Mouse (Mus musculus) left cerebral cortex, postnatal 4 days (tissue): ENCODE measurements around the gene Opalin. TPM values are rescaled to one million over a fixed set of nuclear protein-coding genes. Genes with fewer than 3 reads are reported as not detected.

Experiments
- DNase-seq: peaks from one replicate; pipeline ENCODE4 v3.0.0-alpha.2; 2022
- intact Hi-C: fragments of 180-260 bp; cut with DNase I; formaldehyde crosslinking; loops from one replicate; pipeline ENCODE4 v1.15.1; 2025
- total RNA-seq, 2 experiments: library from RNA; stranded (reverse); gene quantifications; 2 replicates each; pipeline ENCODE4 v1.2.3; 2021

Opalin gene
- not detected for total RNA-seq

DNA sequence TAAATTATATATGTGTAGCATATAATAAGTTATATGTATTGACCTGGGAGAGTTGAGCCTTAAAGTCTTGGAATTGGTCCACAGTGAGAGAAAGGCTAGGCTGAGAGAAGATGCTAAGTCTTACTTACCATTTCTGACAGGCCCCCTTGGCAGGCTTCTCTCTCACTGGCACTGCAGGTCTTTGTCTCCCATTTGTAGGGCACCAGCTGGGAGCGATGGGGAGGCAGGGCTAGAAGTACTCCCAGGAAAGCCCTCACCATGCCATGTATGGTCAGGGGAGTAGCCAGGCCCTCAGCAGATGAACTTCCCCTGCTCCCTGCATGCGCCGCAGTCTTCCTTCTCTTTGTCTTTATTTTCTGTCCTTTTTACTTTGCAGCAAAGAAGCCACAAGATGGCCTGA, at the start of gene Opalin:
TSS of gene Opalin (minus strand) at position 208 of the 400 bp plus-strand sequence.
- no peak for DNase-seq

DNA sequence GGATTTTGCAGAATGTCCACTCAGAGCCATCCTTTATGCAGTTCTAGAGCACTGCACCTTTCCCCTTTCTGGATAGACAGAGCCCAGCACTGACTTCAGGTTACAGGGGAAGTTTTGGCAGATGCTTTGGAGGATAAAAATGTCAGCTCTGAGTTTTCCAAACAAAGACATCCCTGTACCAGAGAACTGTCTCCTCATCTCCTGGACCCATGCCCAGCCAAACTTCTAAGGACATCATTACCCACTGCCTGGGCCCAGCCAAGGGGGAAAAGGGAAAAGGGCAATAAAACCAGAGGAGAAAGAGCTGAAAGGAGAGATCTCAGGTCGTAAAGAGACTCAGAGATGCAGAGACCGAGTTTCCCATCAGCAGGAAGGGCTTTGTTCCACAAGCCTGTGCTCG, 46.1 kb upstream of the Opalin start:
- no peak for DNase-seq
- intact Hi-C loops: no loop called here

More for the DNA sequence above, at the start of gene Opalin:
- intact Hi-C loops: no loop called here

DNA sequence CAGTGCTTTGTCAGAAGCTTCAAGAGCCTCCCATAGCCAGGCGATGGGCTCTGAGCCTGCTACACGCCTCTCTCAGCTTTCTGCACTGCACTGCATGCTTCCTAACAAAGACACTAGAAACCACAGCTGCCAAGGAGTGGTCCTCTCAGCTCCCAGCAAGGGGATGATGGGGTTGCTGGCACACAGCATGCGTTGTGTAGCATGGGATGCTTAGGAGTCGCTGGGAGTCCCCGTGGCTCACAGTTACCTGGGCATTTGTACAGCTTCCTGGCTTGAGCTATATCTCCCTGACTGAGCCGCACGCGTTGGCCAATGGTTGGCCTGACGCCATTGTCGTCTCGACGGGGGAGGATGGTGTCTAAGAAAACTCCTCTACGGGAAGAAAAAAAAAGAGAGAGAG, 43.0 kb upstream of the Opalin start:
- intact Hi-C loops: no loop called here
- DNase-seq: peak; percentile 48

DNA sequence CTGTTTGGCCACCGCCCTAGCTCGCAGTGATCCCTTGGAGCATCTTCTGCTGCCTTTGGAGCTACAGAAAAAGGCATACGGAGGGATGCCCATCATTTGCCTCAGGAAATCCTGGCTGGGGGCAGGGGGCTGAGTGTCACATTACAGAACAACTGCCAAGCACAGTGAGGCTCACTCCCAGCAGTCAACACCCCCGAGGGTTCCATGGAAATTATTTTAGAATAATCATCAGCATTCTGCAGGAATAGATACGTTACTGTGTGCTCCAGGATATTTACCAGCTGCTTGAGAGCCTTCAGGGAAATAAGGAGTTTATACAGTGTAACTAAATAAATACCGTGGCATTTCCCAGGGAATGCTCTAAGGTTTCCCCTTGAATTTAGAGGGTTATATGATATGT, 41.4 kb upstream of the Opalin start:
- intact Hi-C loops: no loop called here
- no peak for DNase-seq

DNA sequence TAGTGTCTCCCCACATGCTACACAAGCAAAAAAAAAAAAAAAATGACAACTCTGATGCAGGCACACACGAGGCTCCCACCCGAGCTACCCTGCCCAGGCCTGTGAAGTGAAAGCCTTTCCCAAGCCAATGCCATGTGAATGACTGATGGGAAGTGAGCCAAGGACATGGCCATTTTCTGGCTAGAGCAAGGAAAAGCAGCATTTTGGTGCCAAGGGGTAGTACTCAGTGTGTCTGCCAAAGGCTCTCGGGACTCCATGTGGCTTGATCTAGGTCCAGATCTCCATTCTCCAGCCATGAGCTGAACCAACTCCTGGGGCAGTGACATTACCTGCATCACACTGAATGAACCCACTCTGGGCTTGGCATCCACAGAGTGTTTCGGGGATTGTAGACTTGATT, 40.4 kb upstream of the Opalin start:
- intact Hi-C loops: no loop called here

DNA sequence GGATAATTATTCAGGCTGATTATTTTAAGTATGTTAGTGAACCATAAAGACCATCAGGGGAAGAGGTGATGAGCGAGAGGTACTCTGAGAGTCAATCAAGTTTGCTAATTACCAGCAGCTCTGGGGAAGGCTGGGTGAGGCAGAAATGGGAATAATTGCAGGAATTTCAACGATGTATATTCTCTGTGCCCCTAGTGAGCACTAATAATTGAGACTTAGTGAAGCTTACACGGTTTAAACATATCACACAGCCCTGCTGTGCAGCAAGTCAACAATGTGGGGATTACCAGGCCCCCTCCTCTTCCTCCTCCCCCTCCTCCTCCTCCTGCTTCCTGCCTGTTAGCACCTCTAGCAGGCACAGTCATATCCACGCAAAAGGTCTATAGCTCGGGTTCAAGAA, 37.7 kb upstream of the Opalin start:
- no peak for DNase-seq
- intact Hi-C loops: no loop called here

More for the DNA sequence above, 40.4 kb upstream of the Opalin start:
- peak; percentile 75 for DNase-seq

DNA sequence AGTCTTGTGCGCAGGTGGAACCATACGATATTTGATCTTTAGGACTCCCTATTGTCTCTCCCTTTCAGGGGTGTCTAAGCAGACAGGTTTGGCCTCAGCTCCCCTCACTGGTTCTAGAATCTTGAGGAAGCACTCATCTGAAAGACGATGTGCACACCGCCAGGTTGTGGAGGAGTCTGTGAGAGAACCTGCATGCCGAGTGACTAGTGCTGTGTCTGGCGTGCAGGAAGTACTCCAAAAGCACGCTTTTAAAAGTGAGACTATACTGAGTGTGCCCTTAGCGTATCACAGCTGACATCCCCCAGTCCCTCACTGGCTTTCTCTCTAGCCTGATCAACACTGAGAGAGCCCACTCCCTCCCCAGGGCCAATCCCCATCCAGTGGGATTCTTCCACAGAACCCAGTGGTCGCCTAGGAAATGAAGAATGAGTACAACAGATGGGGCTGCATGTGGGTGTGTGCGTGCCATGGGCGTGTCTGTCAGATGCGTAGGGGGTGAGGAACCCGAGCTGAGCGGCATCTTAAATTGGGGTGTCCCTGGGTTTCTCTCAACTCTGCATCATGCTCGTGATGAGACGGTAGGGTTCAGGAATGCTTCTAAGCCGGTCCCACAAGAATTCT, 37.1 kb upstream of the Opalin start:
- no peak for DNase-seq
- intact Hi-C loops: no loop called here

DNA sequence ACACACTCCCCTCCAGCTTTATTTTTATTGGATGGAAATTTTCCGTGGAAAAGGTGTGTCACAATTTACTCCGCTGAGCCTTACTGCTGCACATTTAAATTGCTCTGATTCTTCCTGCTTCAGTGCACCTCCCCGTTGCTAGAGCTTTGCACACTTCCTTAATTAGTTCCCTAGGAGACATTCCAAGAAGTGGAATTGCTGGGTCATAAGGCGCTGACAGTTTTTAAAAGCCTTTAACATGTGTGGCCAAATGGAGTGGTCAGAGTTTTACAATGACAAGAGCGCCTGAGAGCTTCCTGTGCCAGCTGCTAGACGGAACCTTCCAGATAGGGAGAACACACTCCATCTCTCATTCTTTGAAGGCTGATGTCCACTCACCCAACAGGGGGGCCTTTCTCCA, 35.7 kb upstream of the Opalin start:
- no peak for DNase-seq
- intact Hi-C loops: no loop called here

DNA sequence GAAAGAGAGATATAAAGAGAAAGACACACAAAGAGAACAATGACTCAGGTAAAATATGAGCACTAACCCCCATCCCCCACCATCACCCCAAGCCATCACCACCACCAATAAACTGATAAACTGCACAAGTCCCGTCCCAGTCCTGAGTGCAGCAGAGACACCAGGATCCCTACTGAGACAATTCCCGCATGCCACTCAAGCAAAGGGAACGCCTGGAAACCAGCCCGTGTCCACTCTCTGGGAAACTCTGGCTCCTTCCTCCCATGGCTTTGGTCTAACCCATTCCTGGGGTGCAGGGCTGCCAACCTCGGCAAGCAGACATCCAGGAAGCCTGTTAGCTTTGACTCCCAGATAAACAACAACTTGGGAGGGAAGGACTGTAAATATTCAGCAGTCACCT, 33.1 kb upstream of the Opalin start:
- intact Hi-C loops: loop anchor here (5.0 kb wide), 1 partner anchor 97 kb away; the partner anchor contains the start of gene Tll2
- peak; percentile 37 for DNase-seq

DNA sequence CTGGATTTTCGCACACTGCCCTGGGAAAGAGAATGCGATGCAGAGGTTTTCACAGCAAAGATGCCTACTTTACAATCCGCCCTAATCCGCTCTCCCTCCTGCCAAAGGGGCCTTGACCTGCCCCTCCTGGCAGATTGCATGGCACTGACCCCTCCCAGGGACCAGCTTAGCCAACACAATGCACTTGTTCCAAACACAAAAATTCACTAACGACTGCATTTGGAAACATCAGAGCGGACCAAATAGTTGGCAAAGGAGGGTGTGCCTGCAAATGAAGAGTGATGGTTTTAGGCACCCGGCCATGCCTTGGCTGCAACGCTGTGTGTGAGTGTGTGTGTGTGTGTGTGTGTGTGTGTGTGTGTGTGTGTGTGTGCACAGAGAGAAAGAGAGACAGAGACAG, 32.6 kb upstream of the Opalin start:
- intact Hi-C loops: loop anchor here (5.0 kb wide), 1 partner anchor 98 kb away; the partner anchor contains the start of gene Tll2
- DNase-seq: peak; percentile 64

DNA sequence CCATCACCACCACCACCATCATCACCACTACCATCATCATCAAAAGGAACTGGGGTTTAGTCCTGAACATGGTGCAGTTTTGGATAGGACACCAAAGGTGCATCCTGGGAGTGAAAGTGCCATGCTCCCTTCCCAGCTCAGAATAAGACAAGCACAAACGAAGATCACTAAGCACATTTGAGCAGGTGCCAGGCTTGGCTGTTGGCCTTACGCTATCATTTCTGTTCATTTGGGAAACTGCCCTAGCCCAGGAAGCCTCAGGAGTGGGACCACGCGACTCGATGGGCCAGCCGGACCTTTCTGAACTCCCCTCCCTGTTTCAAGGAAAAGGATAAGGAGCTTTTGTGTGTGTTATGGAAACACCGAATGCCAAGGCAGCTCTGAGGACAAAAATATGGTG, 31.8 kb upstream of the Opalin start:
- intact Hi-C loops: loop anchor here (5.0 kb wide), 1 partner anchor 99 kb away; the partner anchor contains the start of gene Tll2
- DNase-seq: peak; percentile 31

DNA sequence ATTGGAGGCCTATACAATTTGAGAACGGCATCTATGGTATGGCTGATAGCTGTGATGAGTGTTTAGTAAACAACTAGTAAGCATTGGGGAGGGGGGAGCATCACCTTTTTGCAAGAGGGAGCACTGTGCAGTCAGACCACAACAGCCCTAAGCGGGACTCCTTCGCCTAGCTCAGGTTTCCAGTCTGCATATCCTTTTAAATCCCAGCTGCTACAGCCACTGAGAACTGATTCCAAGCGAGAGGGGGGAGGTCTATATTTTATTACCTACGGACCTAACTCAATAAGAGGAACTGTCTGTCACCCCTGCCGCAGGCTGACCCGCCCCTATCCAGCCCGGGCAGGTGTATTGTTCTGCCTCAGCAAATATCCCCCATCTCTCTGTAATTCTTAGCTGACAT, 30.6 kb upstream of the Opalin start:
- intact Hi-C loops: loop anchor here (5.0 kb wide), 1 partner anchor 100 kb away; the partner anchor contains the start of gene Tll2
- no peak for DNase-seq

DNA sequence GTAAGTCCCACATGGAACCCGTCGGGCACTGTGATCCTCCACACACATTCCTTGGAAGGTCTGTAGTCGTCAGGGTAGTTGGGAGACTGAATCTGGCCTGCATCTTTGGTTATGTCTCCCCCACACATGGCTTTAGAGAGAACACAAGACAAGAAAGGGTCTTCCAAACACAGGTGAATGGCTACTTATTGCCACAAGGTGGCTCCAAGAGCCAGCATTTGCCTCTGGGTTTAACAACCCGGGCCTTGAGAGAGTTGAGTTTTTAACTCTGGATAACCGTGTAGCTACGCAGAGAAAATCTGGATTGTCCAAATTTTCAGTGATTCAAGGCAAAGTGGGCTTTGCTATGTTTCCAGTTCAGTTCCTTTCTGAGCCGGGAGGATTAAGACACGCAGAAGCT, 28.0 kb upstream of the Opalin start:
- intact Hi-C loops: loop anchor here (5.0 kb wide), 1 partner anchor 102 kb away; the partner anchor contains the start of gene Tll2
- no peak for DNase-seq

DNA sequence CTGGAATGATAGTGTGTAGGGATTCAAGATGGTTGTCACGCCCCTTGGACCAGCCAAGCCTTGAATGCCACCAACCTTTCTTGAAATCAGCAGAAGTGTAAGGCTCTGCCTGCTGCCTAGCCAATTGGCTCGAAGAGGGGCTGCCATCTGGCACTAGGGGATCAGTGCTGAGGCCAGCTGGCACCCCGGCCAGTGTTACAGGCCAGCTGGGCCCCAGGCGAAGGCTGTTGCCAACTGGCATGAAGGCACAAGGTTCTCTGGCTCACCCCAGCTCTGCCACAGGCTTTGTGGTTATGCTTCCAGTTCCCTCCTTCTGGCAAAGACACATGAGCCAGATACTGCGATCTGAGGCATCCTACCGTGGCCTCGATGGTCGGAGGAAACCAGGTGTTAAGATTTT, 24.5 kb upstream of the Opalin start:
- intact Hi-C loops: no loop called here
- DNase-seq: peak; percentile 94

DNA sequence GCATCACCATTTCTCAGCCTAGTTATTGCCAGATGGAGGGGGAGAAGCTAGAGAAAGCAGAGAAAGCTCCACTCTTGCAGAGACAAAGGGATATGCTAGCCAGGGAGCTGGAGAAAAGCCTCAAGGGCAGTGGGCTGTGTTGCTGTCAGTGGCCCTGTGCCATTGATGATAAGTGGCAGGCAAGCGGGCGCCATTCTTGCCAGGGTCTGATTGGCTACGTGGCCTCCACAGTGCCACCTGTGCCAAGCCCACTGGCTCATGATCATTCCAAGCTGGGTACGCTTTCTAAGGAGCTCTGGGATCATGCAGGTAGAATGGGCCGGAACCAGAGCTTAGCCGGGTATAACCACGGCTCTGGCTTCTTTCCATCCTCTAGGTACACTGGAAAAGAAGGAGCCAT, 23.9 kb upstream of the Opalin start:
- DNase-seq: peak; percentile 81
- intact Hi-C loops: no loop called here

DNA sequence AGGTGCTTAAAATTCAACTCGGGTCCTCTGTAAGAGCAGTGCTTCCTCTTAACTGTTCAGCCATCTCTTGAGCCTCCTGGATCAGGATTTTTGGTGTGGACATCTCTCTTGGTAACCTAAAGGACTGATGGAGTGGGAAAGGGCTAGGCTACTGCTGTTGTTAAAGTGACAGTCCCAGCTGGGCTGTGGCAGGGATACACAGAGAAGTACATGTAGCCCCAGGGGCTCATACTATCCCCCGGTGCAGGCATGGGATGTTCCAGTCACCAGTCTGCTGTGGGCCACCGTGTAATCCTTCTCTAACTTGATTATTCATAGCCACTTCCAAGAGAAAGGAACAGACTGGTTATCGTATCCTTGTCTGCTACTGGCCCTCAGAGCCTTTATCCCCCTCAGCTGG, 20.1 kb upstream of the Opalin start:
- intact Hi-C loops: no loop called here
- DNase-seq: peak; percentile 49

DNA sequence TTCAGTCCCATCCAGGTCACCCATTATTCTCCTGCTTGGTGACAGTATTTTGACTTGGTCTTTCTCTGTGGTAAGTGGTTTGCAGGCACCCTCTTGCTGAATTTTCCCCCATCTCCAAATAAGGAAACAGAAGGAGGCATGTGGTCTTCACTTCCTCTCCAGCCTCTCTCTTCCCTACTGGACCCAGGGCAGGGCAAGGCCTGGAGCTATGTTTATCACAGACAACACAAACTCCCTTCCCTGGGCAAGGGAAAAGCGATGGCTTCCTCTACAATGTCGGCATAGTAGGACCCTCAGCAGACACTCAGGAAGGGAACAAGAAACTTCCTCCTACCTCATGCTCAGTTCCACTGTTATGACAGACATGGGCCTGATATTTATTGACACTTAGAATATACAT, 15.0 kb upstream of the Opalin start:
- intact Hi-C loops: no loop called here
- DNase-seq: no peak

DNA sequence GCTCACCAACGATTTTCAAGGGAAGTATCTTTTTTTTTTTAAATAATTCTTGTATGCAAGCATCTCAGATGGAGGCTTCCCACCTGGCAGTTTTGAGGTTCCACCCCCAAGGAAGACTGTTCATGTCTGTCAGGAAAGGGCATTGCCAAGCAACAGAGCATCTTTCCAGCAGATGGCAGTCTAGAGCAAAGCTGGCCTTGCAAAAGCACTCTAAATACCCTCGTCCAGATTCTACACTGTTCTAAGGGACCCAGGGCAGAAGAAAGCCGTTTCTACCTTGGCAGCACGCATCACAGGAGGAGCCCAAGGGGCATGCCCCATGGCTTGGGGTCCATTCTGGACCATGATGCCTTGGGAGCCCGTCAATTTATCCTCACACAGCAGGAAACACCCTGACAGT, 12.9 kb upstream of the Opalin start:
- peak; percentile 65 for DNase-seq
- intact Hi-C loops: loop anchor here (5.0 to 10.0 kb wide), 2 partner anchors 157 to 675 kb away; no protein-coding TSS in a partner anchor

DNA sequence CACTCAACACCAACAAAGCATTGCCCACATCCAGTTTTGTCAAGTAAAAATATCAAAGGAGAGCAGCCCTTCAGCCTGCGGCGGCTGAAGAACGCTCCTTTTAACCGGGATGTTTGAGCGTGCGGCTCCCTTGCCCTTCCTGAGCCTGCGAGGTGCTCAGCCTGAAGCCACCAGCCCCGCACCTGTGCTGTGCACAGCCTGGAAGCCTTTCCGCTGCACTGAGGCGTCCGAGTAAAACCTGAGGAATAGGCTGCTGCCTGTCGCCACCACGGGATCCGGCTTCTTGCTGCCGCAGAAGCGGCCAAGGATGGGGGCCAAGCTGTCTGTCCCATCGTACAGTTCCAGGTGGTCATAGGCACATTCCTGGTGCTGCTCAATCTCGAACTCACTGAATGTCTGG, 11.6 kb upstream of the Opalin start:
- intact Hi-C loops: loop anchor here (5.0 to 10.0 kb wide), 2 partner anchors 159 to 676 kb away; no protein-coding TSS in a partner anchor

DNA sequence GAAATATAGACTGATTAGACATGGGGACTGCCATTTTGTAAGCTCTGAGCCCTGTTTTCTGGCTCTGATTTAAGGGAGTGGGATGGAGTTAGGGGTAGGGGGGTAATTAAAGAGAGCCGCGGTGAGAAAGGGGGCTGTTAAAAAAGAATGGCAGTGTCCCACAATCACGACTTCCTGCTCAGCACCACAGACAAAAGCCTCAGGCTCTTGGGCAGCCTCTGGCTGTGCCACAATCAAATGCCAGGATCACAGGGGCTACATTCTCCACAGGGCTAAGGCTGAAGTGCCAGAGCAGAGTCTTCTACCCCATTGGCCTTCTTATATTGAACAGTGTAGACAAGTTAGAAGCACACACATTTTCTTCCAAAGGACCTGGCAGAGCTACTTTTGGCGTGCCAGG, 11.0 kb upstream of the Opalin start:
- intact Hi-C loops: loop anchor here (5.0 to 10.0 kb wide), 2 partner anchors 159 to 677 kb away; no protein-coding TSS in a partner anchor

More for the DNA sequence above, 11.6 kb upstream of the Opalin start:
- DNase-seq: no peak

DNA sequence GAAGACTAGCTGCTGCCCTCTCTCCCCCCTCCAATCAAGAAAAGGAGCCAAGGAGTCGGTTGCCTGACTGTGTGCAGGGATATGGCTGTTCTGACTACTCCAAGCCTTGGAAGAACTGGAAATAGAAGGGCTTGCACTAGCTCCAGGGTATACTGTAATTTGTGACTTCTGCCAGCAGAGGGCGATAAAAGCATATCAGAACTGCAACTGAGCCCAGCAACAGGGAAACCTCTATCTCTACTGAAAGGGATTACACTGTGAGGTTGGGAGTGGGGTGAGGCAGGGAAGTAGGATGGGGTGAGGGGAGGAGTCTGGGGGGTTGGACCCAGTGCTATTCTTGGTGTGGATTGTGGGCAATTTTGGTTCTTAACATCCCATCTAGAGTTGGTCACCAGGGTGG, 9.8 kb upstream of the Opalin start:
- DNase-seq: peak; percentile 75
- intact Hi-C loops: loop anchor here (5.0 to 10.0 kb wide), 2 partner anchors 161 to 678 kb away; no protein-coding TSS in a partner anchor

More for the DNA sequence above, 11.0 kb upstream of the Opalin start:
- DNase-seq: no peak

DNA sequence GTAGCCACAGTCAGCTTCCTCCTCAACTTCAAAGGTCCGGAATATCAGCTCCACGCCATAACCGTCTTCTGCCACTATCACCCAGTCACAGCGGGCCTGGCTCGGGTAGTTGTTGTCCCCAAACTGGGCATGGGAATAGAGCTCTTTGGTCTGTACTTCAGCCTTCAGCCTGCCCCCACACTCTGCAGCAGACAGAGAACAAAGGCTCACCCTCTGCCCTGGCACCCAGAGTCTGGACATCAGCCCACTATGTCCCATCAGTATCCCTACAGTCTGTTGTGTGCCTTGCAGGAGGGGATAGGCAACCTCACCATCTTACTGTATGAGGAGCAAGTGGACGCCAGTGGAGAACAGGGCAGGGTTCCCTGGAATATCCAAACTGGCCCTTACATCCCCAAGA, 9.4 kb upstream of the Opalin start:
- intact Hi-C loops: loop anchor here (5.0 to 10.0 kb wide), 2 partner anchors 161 to 679 kb away; no protein-coding TSS in a partner anchor
- no peak for DNase-seq
